Mouse (Mus musculus): Measurements from ENCODE around the gene Epb41l5.

GRCm38 (mm10) chr1:119551651-119552050, 97.1 kb downstream of the Epb41l5 start:
- TF ChIP-seq CTCF (IDR thresholded peaks at IDR 0.05; ENCODE audit: low read depth): no peak
- no peak for TF ChIP-seq EP300 (IDR thresholded peaks at IDR 0.05; ENCODE audit: low read depth)
